Mouse (Mus musculus) heart, adult 2 months (tissue): ENCODE results near the gene Rasl10b. TPM values are rescaled to one million over a fixed set of nuclear protein-coding genes. Genes with fewer than 3 reads are reported as not detected.

Source experiments
- DNase-seq, 2 experiments: peaks; one replicate each; pipeline ENCODE4 v3.0.0; 2021
- H3K27ac ChIP-seq: fragments of 200-600 bp; 2 replicates; pipeline ENCODE4 v1.8.1; 2022
- H3K27me3 ChIP-seq: fragments of 200-500 bp; 2 replicates; pipeline ENCODE4 v1.6.1; 2012; ENCODE audit warnings: mild to moderate bottlenecking, low read length, inconsistent platforms, mixed read lengths; ENCODE audit not compliant: control insufficient read depth, insufficient read depth
- H3K36me3 ChIP-seq: fragments of 200-500 bp; 2 replicates; pipeline ENCODE4 v1.6.1; 2012; ENCODE audit warnings: low read length, inconsistent platforms; ENCODE audit not compliant: control insufficient read depth, insufficient read depth
- H3K4me1 ChIP-seq: fragments of 200-500 bp; 2 replicates; pipeline ENCODE4 v1.6.1; 2011; ENCODE audit warnings: low read length; ENCODE audit not compliant: control insufficient read depth, insufficient read depth
- H3K4me3 ChIP-seq: fragments of 200-600 bp; 2 replicates; pipeline ENCODE4 v1.8.1; 2022
- H3K79me2 ChIP-seq: fragments of 200-500 bp; replicated peaks from 2 replicates; pipeline ENCODE4 v1.6.1; 2012; ENCODE audit warnings: mild to moderate bottlenecking, inconsistent platforms, low read length, moderate library complexity, mixed read lengths; ENCODE audit not compliant: control insufficient read depth, insufficient read depth
- H3K9ac ChIP-seq: fragments of 200-500 bp; 2 replicates; pipeline ENCODE4 v1.6.1; 2012; ENCODE audit warnings: low read depth, mild to moderate bottlenecking, control low read depth, inconsistent platforms, low read length, mixed read lengths
- CTCF ChIP-seq: fragments of 200-600 bp; IDR thresholded peaks from 2 replicates; pipeline ENCODE4 v1.8.1; 2022; ENCODE audit warnings: antibody characterized with exemption, mild to moderate bottlenecking, moderate library complexity
- EP300 ChIP-seq: fragments of 200-500 bp; IDR thresholded peaks from 2 replicates; pipeline ENCODE4 v1.6.1; 2011; ENCODE audit warnings: low read depth, low read length, control low read depth; ENCODE audit not compliant: insufficient read depth
- POLR2A ChIP-seq: fragments of 200-500 bp; IDR thresholded peaks from 2 replicates; pipeline ENCODE4 v1.6.1; 2011; ENCODE audit warnings: mild to moderate bottlenecking, low read depth, low read length, control low read depth; ENCODE audit not compliant: insufficient read depth
- WGBS: fragments of 180-500 bp; shearing (Covaris S2); methylation state at CpG from one replicate; pipeline ENCODE4 v1.1.7; 2018; 5-methylcytosine and 5-hydroxymethylcytosine counted together
- intact Hi-C: fragments of 180-260 bp; cut with DNase I; formaldehyde crosslinking; loops from one replicate; pipeline ENCODE4 v1.15.1; 2025
- polyA plus RNA-seq: library from polyadenylated mRNA; depleted of rRNA; stranded (reverse); fragments of >200 nt; gene quantifications from 2 replicates; pipeline ENCODE4 v1.2.3, GENCODE M21; 2012
- total RNA-seq, 2 experiments: library from RNA; stranded (reverse); gene quantifications; 2 replicates each; pipeline ENCODE4 v1.2.3; 2021

Gene Rasl10b
- total and polyA plus RNA-seq, 3 experiments: 61.9 to 77.8 (median 70.8) TPM

DNA sequence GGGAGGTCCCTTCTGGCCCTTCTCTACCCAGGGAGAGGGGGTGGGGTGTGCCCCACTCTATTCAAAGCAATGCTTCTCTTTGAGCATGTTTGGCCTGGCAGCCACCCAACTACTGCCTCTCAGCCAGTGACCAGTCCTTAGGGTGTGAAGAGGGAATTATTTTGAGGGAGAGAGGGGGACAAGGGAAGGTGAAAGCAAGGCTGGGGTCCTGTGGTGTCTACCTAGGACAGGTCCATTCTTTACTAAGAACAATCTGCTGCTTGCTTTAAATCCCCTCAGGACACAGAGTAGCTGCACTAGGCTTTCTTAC lies 39.9 kb downstream of the Rasl10b start:
- no peak overlapping the region for H3K9ac ChIP-seq

DNA sequence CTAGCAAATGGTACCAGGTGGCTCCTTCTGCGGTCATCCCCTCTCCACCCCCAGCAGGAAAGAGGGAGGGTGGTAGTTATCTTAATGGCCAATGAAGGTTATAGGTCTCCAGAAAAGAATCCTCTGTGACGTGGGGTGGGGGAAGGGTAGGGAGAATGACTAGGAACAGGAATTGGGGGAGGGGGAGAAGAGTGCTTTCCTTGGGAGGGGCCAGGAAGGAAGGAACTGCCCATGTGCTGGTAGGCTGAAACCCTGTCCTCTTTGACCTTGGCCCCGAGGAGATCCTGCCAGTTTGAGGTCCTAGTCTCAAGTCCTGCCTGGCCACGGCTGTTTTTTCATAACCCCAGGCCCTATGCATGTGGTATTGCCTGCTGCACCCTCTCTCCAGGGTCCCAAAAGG lies 40.4 kb downstream of the Rasl10b start:
- intact Hi-C loops: no loop called here
- Histone ChIP-seq H3K4me3 (no peak overlapping the region), H3K27ac (no peak overlapping the region), H3K79me2 (no peaks in the 10 kb centered on the region), H3K27me3 (no peaks in the 10 kb centered on the region; the same call in 1 of the 2 replicates), H3K36me3 (peaks cover 2% of the 10 kb centered on the region; the same call in 1 of the 2 replicates), H3K4me1 (peaks cover 24% of the 10 kb centered on the region), H3K9ac (no peak overlapping the region)
- no peak for DNase-seq
- no peak for TF ChIP-seq POLR2A
- TF ChIP-seq CTCF: no peak
- TF ChIP-seq EP300: no peak
- 43% methylated on average over 4 of the region's 4 CpGs for WGBS

More for the DNA sequence above, 39.9 kb downstream of the Rasl10b start:
- H3K27ac ChIP-seq: no peak overlapping the region; the same call in 1 of the 2 replicates
- H3K27me3 ChIP-seq: no peaks in the 10 kb centered on the region; the same call in 1 of the 2 replicates
- TF ChIP-seq POLR2A: no peak
- TF ChIP-seq CTCF: no peak
- TF ChIP-seq EP300: no peak
- no peaks in the 10 kb centered on the region; the same call in 1 of the 2 replicates for H3K36me3 ChIP-seq
- peak; percentile 54 to 62 for DNase-seq
- H3K4me1 ChIP-seq: peaks cover 23% of the 10 kb centered on the region
- no peak overlapping the region for H3K4me3 ChIP-seq
- intact Hi-C loops: no loop called here
- H3K79me2 ChIP-seq: no peaks in the 10 kb centered on the region

DNA sequence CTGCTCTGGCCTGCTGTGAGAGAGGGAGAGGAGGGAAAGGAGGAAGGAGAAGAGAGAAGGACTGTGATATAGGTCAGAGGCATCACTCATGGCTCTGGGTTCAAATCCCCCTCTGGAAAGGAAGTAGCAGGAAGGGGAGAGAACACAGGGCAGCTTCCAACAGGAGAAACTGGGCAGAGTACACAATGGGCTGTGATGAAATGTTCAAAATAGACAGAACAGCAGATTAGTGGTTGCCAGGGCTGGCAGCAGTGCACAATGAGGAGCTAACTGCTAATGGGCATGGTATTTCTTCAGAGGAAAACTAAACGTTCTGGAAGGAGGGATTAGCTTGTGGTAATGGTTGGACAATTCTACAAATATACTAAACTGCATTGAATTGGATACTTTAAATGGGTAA lies 41.6 kb downstream of the Rasl10b start:
- Histone ChIP-seq H3K27me3 (no peaks in the 10 kb centered on the region), H3K4me1 (peaks cover 30% of the 10 kb centered on the region), H3K36me3 (peaks cover 3% of the 10 kb centered on the region; the same call in 1 of the 2 replicates), H3K4me3 (no peak overlapping the region), H3K9ac (no peak overlapping the region), H3K79me2 (no peaks in the 10 kb centered on the region), H3K27ac (no peak overlapping the region)
- intact Hi-C loops: no loop called here
- 11% methylated on average over 1 of the region's 1 CpGs for WGBS
- TF ChIP-seq CTCF (no peak), POLR2A (no peak), EP300 (no peak)
- DNase-seq: no peak

DNA sequence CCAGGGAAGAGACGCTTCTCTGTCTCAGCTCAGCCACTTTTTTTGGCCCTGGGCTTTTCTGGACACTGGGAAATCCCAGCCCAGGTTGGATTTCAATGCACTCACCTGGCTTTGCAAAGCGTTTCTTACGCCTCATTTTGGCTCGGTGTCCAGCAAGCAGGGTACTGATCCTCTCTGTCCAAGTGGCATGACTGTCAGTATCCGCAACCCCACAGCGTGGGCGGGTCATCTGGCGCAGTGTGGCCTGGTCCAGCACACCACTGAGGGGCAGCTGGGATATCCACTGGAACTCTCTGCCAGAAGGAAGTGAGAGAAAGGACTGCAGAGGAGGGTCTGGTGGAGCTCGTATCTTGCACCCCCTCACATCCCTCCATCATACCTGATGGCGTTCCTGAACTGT lies 42.3 kb downstream of the Rasl10b start:
- Histone ChIP-seq H3K4me3 (no peak overlapping the region), H3K4me1 (peaks cover 31% of the 10 kb centered on the region), H3K9ac (no peak overlapping the region), H3K27ac (no peak overlapping the region), H3K27me3 (no peaks in the 10 kb centered on the region), H3K36me3 (peaks cover 3% of the 10 kb centered on the region; the same call in 1 of the 2 replicates), H3K79me2 (no peaks in the 10 kb centered on the region)
- WGBS: 95% methylated on average over 10 of the region's 10 CpGs
- no peak for TF ChIP-seq CTCF
- TF ChIP-seq POLR2A: no peak
- no peak for TF ChIP-seq EP300
- intact Hi-C loops: no loop called here
- no peak for DNase-seq

DNA sequence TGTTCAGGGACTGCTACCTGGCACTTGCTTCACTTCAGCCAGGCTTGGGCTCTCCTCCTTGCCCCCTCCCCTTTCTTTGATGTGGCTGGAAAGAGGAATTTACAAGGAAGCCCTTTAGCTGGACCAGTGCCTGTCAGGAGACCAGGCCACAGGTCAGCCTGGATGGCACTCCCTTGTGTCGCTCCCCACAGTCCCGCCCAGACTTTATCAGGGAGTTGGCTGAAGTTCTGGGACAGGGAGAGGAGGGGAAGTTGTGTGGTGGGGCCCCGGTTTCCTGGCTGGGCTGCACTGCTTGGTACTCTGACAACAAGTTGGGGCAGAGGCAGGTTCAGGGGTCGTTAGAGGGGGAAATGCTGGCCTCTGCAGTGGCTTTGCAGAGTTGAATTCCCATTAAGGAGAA lies 45.6 kb downstream of the Rasl10b start:
- no peaks in the 10 kb centered on the region for H3K27me3 ChIP-seq
- TF ChIP-seq CTCF (no peak), POLR2A (no peak), EP300 (no peak)
- peaks cover 3% of the 10 kb centered on the region; the same call in 1 of the 2 replicates for H3K36me3 ChIP-seq
- H3K79me2 ChIP-seq: no peaks in the 10 kb centered on the region
- peak overlapping the region; percentile 30; the same call in 1 of the 2 replicates for H3K27ac ChIP-seq
- peaks cover 15% of the 10 kb centered on the region for H3K4me1 ChIP-seq
- H3K9ac ChIP-seq: no peak overlapping the region; the same call in 1 of the 2 replicates
- 4% methylated on average over 4 of the region's 4 CpGs for WGBS
- DNase-seq: peak; percentile 55 to 60
- intact Hi-C loops: no loop called here
- no peak overlapping the region for H3K4me3 ChIP-seq

DNA sequence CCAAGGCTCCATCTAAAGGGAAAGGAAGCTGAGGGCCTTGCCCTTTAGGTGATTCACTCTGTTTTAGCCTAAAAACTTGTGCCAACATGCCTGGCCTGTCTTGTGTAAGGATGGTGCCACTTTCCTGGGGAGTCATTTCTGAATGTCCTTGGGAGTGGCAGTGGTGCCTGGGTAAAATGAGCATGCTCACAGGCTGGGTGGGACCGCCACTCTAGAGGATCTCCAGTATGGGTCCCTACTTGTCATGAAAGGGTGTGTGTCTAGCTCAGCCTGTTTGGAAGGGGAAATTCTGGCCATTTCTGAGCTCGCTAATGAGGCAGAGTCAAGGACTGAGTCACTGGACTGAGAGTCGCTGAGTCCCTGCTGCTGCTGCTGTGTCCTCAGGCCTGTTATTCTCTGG lies 46.7 kb downstream of the Rasl10b start:
- DNase-seq: no peak
- Histone ChIP-seq H3K27ac (peak overlapping the region; percentile 20; the same call in 1 of the 2 replicates), H3K4me1 (peaks cover 15% of the 10 kb centered on the region), H3K79me2 (no peaks in the 10 kb centered on the region), H3K4me3 (no peak overlapping the region), H3K36me3 (peaks cover 3% of the 10 kb centered on the region; the same call in 1 of the 2 replicates), H3K9ac (no peak overlapping the region), H3K27me3 (no peaks in the 10 kb centered on the region)
- TF ChIP-seq EP300: no peak
- TF ChIP-seq CTCF: no peak
- TF ChIP-seq POLR2A: no peak
- 62% methylated on average over 3 of the region's 3 CpGs for WGBS
- intact Hi-C loops: no loop called here
